Mouse (Mus musculus): Measurements from ENCODE around the gene Riox2.

GRCm38 (mm10) chr16:59471637-59472278 is at the start of gene Riox2:
- TF ChIP-seq POLR2A (IDR thresholded peaks at IDR 0.05; ENCODE audit: insufficient read depth, low read length) (no peak), CTCF (IDR thresholded peaks at IDR 0.05; ENCODE audit: low read depth, low read length) (no peak), EP300 (IDR thresholded peaks at IDR 0.05; ENCODE audit: insufficient read depth, low read depth, low read length) (no peak)

Data from ES-Bruce4 (cell line).